Comparison of ENCODE assay signal across 8 mouse cellular contexts in the genomic region with DNA sequence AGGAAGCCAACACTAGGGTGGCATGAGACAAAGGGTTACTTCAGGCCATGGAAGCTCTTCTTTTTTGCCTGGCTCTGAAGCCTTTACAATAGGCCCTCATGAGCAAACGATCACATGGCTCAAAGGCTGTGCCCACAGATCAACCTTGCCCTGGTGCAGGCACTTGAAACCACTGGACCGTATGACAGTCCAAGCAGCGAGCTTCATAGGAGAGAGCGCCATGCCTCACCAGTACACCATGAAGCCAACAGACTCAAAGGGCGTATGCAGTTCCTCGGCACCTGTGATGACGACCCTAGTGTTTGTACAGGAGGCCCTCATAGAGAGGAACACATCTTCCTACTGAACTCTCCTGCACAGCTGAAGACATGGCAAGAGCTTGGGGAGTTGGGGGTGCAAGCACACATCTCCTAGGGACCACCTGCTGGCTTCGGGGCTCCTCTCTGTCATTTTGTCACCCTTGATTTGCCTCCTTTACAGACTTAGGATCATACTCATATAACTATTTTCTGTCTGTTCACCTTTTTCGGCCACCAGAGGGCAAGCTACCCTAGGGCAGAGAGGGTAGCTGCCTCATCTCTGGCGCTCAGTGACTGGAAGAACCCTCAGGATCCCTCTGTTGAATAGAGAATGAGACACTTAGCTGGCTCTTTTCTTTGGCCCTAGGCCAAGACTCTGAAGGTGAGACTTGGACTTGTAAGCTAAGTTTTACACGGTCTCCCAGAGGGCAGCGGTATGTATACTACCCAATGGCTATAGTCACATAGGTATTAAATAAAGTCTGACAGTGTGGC.
DNase-seq lines count a peak whose midpoint lies in the region; ATAC-seq lines count a peak whose summit lies in the region.

No protein-coding gene starts in this region.

- H3K27ac ChIP-seq in forebrain, embryonic 15.5 days (replicated peaks), result no peak overlapping the region
- no peak overlapping the region for H3K27ac ChIP-seq in hindbrain, embryonic 15.5 days (replicated peaks)
- no peak overlapping the region for H3K27ac ChIP-seq in stomach, embryonic 14.5 days (ENCODE audit: low read length)

- DNase-seq in right cerebral cortex, adult 18-20 months, result peak; percentile 62
- DNase-seq in right cerebral cortex, postnatal 36 days (ENCODE audit: low spot score in 2 of 2), result no peak
- peak; percentile 56 for DNase-seq in left cerebral cortex, postnatal 4 days
- peak; percentile 84 for DNase-seq in naive thymus-derived CD4-positive, alpha-beta T cell, adult 2 months (ENCODE audit: low read depth)

- ATAC-seq in cerebellum, adult (ENCODE audit: insufficient number of reproducible peaks, low FRiP score, low TSS enrichment), result peak; percentile 66
- peak; percentile 46 for ATAC-seq in forebrain, embryonic 15.5 days (replicated peaks)
- ATAC-seq in hindbrain, embryonic 15.5 days (ENCODE audit: low FRiP score, low read depth), result peak; percentile 29; the same call in 1 of the 2 replicates
- peak; percentile 51; the same call in 1 of the 2 replicates for ATAC-seq in stomach, embryonic 14.5 days (ENCODE audit: insufficient number of reproducible peaks, insufficient read depth, low FRiP score, low read depth)

- H3K27me3 ChIP-seq in forebrain, embryonic 15.5 days, result no peaks in the 10 kb centered on the region
- no peaks in the 10 kb centered on the region for H3K27me3 ChIP-seq in hindbrain, embryonic 15.5 days
- H3K27me3 ChIP-seq in stomach, embryonic 14.5 days (ENCODE audit: control insufficient read depth, insufficient read depth, low read length), result no peaks in the 10 kb centered on the region

- 72% methylated on average over 12 of the region's 12 CpGs for WGBS in forebrain, embryonic 15.5 days
- WGBS in hindbrain, embryonic 15.5 days, result 80% methylated on average over 12 of the region's 12 CpGs
- WGBS in stomach, embryonic 14.5 days, result 73% methylated on average over 12 of the region's 12 CpGs

- H3K9me3 ChIP-seq in forebrain, embryonic 15.5 days, result no peaks in the 10 kb centered on the region
- H3K9me3 ChIP-seq in hindbrain, embryonic 15.5 days, result no peaks in the 10 kb centered on the region
- no peaks in the 10 kb centered on the region for H3K9me3 ChIP-seq in stomach, embryonic 14.5 days (ENCODE audit: control insufficient read depth, low read depth, low read length)

- no peak overlapping the region for H3K9ac ChIP-seq in forebrain, embryonic 15.5 days (replicated peaks)
- no peak overlapping the region for H3K9ac ChIP-seq in hindbrain, embryonic 15.5 days
- H3K9ac ChIP-seq in stomach, embryonic 14.5 days (replicated peaks; ENCODE audit: low read depth, low read length), result no peak overlapping the region

- no peaks in the 10 kb centered on the region for H3K4me1 ChIP-seq in forebrain, embryonic 15.5 days
- H3K4me1 ChIP-seq in hindbrain, embryonic 15.5 days (replicated peaks), result 0 out of 2 replicates have a peak, but pooled peaks cover 4% of the 10 kb centered on the region
- 0 out of 2 replicates have a peak, but pooled peaks cover 7% of the 10 kb centered on the region for H3K4me1 ChIP-seq in stomach, embryonic 14.5 days (ENCODE audit: control insufficient read depth, insufficient read depth, low read length)

- intact Hi-C loops in left cerebral cortex, postnatal 4 days (cut with DNase I), result loop anchor here (5.0 kb wide), 1 partner anchor 70 kb away; no protein-coding TSS in a partner anchor

- peaks cover 79% of the 10 kb centered on the region for H3K36me3 ChIP-seq in forebrain, embryonic 15.5 days
- peaks cover 83% of the 10 kb centered on the region for H3K36me3 ChIP-seq in hindbrain, embryonic 15.5 days
- H3K36me3 ChIP-seq in stomach, embryonic 14.5 days (ENCODE audit: control insufficient read depth, insufficient read depth, low read length), result peaks cover 89% of the 10 kb centered on the region

- no peak overlapping the region for H3K4me2 ChIP-seq in forebrain, embryonic 15.5 days (replicated peaks)
- no peak overlapping the region for H3K4me2 ChIP-seq in hindbrain, embryonic 15.5 days
- H3K4me2 ChIP-seq in stomach, embryonic 14.5 days (replicated peaks; ENCODE audit: low read depth, low read length), result no peak overlapping the region

- no peak overlapping the region for H3K4me3 ChIP-seq in forebrain, embryonic 15.5 days
- no peak overlapping the region for H3K4me3 ChIP-seq in hindbrain, embryonic 15.5 days
- no peak overlapping the region for H3K4me3 ChIP-seq in stomach, embryonic 14.5 days (ENCODE audit: low read depth, low read length)

Comparison
In these comparisons a context has a peak if more than half of its experiments do, and no peak if none do; other contexts are left out.
1. DNase-seq: peak in right cerebral cortex, adult 18-20 months (single experiment), left cerebral cortex, postnatal 4 days (single experiment) and naive thymus-derived CD4-positive, alpha-beta T cell, adult 2 months (single experiment); none in right cerebral cortex, postnatal 36 days (0 of 2).
2. Peak in every context shown above with its lines, with median percentiles within 50 percentile points of each other: ATAC-seq.